Mouse (Mus musculus) colon, adult 2 months (tissue): Measurements from ENCODE around the gene Actl10. TPM values are rescaled to one million over a fixed set of nuclear protein-coding genes. Genes with fewer than 3 reads are reported as not detected.

Experiments
- polyA plus RNA-seq: library from polyadenylated mRNA; depleted of rRNA; stranded (reverse); fragments of >200 nt; gene quantifications from 2 replicates; pipeline ENCODE4 v1.2.3, GENCODE M21; 2012; rRNA removed

Actl10 gene
- not detected in 2 replicates for polyA plus RNA-seq

DNA sequence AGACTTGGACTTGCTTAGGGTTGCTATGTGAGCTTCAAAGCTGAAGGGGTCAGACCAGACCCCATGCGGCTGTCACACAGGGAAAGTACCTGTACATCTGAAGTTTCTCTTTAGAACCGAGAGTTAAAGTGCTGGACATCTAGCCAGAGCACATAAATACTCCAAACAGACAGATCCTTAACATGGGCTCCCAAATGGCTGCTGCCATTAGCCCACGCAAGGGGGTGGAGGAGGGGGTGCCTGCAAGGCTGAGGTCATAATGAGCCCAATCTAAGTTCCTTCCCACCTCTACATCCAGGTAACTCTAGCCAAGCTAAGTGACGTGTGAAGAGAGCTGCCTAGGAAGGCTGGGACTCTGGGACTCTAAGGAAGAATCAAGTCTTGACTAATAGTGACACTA is at the start of gene Actl10:
Gene Actl10 (plus strand): TSS at position 301 of the 400 bp plus-strand sequence.

GRCm38 (mm10) chr2:154546711-154547110 is 4.9 kb upstream of the Actl10 start, which contains the start of gene 1700003F12Rik:
Gene 1700003F12Rik (plus strand): TSS chr2:154547085.

DNA sequence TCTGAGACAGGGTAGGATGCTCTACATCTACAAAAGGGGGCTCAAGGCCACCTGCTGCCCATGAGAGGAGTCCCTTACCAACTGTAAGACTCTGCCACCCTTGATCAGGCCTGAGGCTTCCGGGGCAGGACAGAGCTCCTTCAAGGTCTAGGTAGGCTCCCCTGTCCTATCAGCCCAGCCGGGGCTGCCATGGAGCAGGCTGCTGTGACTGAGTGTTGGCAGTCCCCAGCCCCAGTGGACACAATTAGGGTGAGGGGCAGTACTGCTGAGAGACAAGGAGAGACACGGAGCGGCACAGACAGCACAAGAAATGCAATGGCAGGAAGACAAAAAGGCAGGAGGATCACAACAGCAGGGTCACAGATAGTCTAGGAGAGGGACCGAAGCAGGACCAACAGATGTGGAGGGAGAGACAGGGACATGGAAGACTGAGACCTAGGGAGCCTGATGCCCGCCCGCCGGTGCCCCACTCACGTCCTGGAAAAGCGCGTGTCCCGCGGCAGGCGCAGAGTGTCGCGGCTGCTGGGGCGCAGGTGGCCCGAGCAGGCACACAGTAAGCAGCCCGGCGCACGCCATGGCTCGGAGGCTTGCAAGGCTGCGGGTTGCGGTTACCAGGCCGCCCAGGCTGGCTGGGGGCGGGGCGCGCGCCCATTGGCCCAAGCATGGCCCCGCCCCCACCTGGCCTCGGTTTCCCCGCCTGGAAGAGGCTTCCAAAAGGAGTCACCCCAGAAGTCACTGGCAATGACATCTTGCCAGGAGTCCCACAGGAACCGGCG is 6.9 kb downstream of the Actl10 start, which contains the start of gene Necab3:
Gene Necab3 (minus strand): TSS at position 627 of the 776 bp plus-strand sequence.

GRCm38 (mm10) chr2:154569836-154570286 is 18.3 kb downstream of the Actl10 start, which contains the start of gene E2f1:
Gene E2f1 (minus strand): TSS chr2:154569892.

Other genes with a start within 250 kb of the Actl10 start
- gene Bpifb9b, start 244.5 kb upstream of the Actl10 start, polyA plus RNA-seq: not detected in 2 replicates
- gene Cdk5rap1, start 178.8 kb upstream of the Actl10 start, polyA plus RNA-seq: 7.0 and 7.4 TPM in 2 replicates
- 11.6 and 12.8 TPM in 2 replicates for gene Snta1, start 143.7 kb upstream of the Actl10 start, polyA plus RNA-seq
- 7.9 and 8.9 TPM in 2 replicates for gene Cbfa2t2, start 115.3 kb upstream of the Actl10 start, polyA plus RNA-seq
- 0.43 and 0.86 TPM in 2 replicates for gene 1700003F12Rik, start 4.7 kb upstream of the Actl10 start, polyA plus RNA-seq
- 0.27 and 0.28 TPM in 2 replicates for gene Necab3, start 7.1 kb downstream of the Actl10 start, polyA plus RNA-seq
- 9.8 and 11.9 TPM in 2 replicates for gene E2f1, start 18.1 kb downstream of the Actl10 start, polyA plus RNA-seq
- gene Pxmp4, start 51.9 kb downstream of the Actl10 start, polyA plus RNA-seq: 34.6 and 41.6 TPM in 2 replicates
- 5.8 and 6.8 TPM in 2 replicates for gene Zfp341, start 61.5 kb downstream of the Actl10 start, polyA plus RNA-seq
- gene 4930519P11Rik, start 61.7 kb downstream of the Actl10 start, polyA plus RNA-seq: 1.1 and 1.3 TPM in 2 replicates
- gene Chmp4b, start 99.9 kb downstream of the Actl10 start, polyA plus RNA-seq: 121 and 136 TPM in 2 replicates
- gene Gm14214, start 218.3 kb downstream of the Actl10 start, polyA plus RNA-seq: not detected in 2 replicates
- gene Raly, start 239.3 kb downstream of the Actl10 start, polyA plus RNA-seq: 228 and 243 TPM in 2 replicates
- 0.30 TPM in 1 of 2 replicates, not detected in the other for gene a, start 239.6 kb downstream of the Actl10 start, polyA plus RNA-seq